Mouse (Mus musculus) lung, embryonic 16.5 days (tissue): ENCODE measurements around the gene St5. TPM values are rescaled to one million over a fixed set of nuclear protein-coding genes. Genes with fewer than 3 reads are reported as not detected.
A peak's percentile ranks its signal among the peaks of the same experiment; 100 is the strongest.

Experiments
- ATAC-seq: fragments of 200-750 bp; cut with Nextera tagmentation; 2 replicates; pipeline ENCODE4 v1.8.0; 2017; ENCODE audit warnings: low read depth, mild to moderate bottlenecking, moderate library complexity
- H3K27ac ChIP-seq: fragments of 300-500 bp; sonication (generic); 2 replicates; pipeline ENCODE4 v1.5.1; 2014; ENCODE audit warnings: mild to moderate bottlenecking, control low read depth, low read length
- H3K27me3 ChIP-seq: fragments of 300-500 bp; sonication (generic); 2 replicates; pipeline ENCODE4 v1.6.1; 2014; ENCODE audit warnings: low read depth, low read length, mixed read lengths; ENCODE audit not compliant: control insufficient read depth, insufficient read depth
- H3K36me3 ChIP-seq: fragments of 300-500 bp; sonication (generic); 2 replicates; pipeline ENCODE4 v1.6.1; 2014; ENCODE audit warnings: low read length; ENCODE audit not compliant: control insufficient read depth, insufficient read depth
- H3K4me1 ChIP-seq: fragments of 300-500 bp; sonication (generic); replicated peaks from 2 replicates; pipeline ENCODE4 v1.6.1; 2014; ENCODE audit warnings: low read length, mixed read lengths; ENCODE audit not compliant: control insufficient read depth, insufficient read depth
- H3K4me2 ChIP-seq: fragments of 300-500 bp; sonication (generic); 2 replicates; pipeline ENCODE4 v1.6.1; 2014; ENCODE audit warnings: low read depth, low read length, control low read depth
- H3K4me3 ChIP-seq: fragments of 300-500 bp; sonication (generic); 2 replicates; pipeline ENCODE4 v1.5.1; 2014; ENCODE audit warnings: mild to moderate bottlenecking, low read length, control low read depth
- H3K9ac ChIP-seq: fragments of 300-500 bp; sonication (generic); 2 replicates; pipeline ENCODE4 v1.6.1; 2014; ENCODE audit warnings: low read length, control low read depth
- H3K9me3 ChIP-seq: fragments of 300-500 bp; sonication (generic); 2 replicates; pipeline ENCODE4 v1.6.1; 2016; ENCODE audit warnings: low read length; ENCODE audit not compliant: control insufficient read depth
- WGBS: fragments of 180-500 bp; shearing (Covaris S2); extraction: QIAGEN DNeasy Blood & Tissue Kit; methylation state at CpG from one replicate; pipeline ENCODE4 v1.1.7; 2014; 5-methylcytosine and 5-hydroxymethylcytosine counted together
- polyA plus RNA-seq: library from polyadenylated mRNA; unstranded; fragments of >200 nt; fragmentation: Nextera tagmentation; extraction: Ambion mirVana; gene quantifications from 2 replicates; pipeline ENCODE4 v1.2.1, GENCODE M21; 2015

Gene St5
- polyA plus RNA-seq, 1 experiment from 2014 or later: 77.5 TPM

- no peaks in the 10 kb centered on the region for H3K36me3 ChIP-seq
- no peaks in the 10 kb centered on the region for H3K27me3 ChIP-seq
- ATAC-seq: no peak
- H3K4me2 ChIP-seq: no peak overlapping the region
- no peak overlapping the region for H3K9ac ChIP-seq
- WGBS: 80% methylated on average over 8 of the region's 8 CpGs
- H3K4me3 ChIP-seq: no peak overlapping the region
- peaks cover 8% of the 10 kb centered on the region for H3K4me1 ChIP-seq
- no peaks in the 10 kb centered on the region for H3K9me3 ChIP-seq
- H3K27ac ChIP-seq: no peak overlapping the region
Measured at GRCm38 (mm10) chr7:109636086-109636792, 67.2 kb downstream of the St5 start.

- no peaks in the 10 kb centered on the region for H3K36me3 ChIP-seq
- no peak overlapping the region for H3K4me3 ChIP-seq
- no peak overlapping the region for H3K27ac ChIP-seq
- 77% methylated on average over 15 of the region's 15 CpGs for WGBS
- peaks cover 26% of the 10 kb centered on the region for H3K4me1 ChIP-seq
- no peaks in the 10 kb centered on the region for H3K9me3 ChIP-seq
- no peak overlapping the region for H3K9ac ChIP-seq
- no peaks in the 10 kb centered on the region for H3K27me3 ChIP-seq
- H3K4me2 ChIP-seq: no peak overlapping the region
- ATAC-seq: no peak
Measured at GRCm38 (mm10) chr7:109633404-109634085, 69.9 kb downstream of the St5 start.

- ATAC-seq: no peak
- no peak overlapping the region for H3K4me3 ChIP-seq
- WGBS: 70% methylated on average over 6 of the region's 6 CpGs
- peaks cover 21% of the 10 kb centered on the region for H3K4me1 ChIP-seq
- no peak overlapping the region for H3K9ac ChIP-seq
- no peaks in the 10 kb centered on the region for H3K36me3 ChIP-seq
- no peak overlapping the region for H3K4me2 ChIP-seq
- no peak overlapping the region for H3K27ac ChIP-seq
- no peaks in the 10 kb centered on the region for H3K9me3 ChIP-seq
- no peaks in the 10 kb centered on the region for H3K27me3 ChIP-seq
Measured at GRCm38 (mm10) chr7:109631330-109631729, 72.1 kb downstream of the St5 start.

- WGBS: 46% methylated on average over 7 of the region's 7 CpGs
- Histone ChIP-seq H3K4me1 (peaks cover 21% of the 10 kb centered on the region), H3K4me2 (no peak overlapping the region), H3K36me3 (no peaks in the 10 kb centered on the region), H3K9ac (no peak overlapping the region), H3K27ac (peak overlapping the region; percentile 19; the same call in 1 of the 2 replicates), H3K9me3 (no peaks in the 10 kb centered on the region), H3K27me3 (no peaks in the 10 kb centered on the region), H3K4me3 (no peak overlapping the region)
- 0 out of 2 replicates have a peak, but pooled peaks have one; percentile 32 for ATAC-seq
Measured at GRCm38 (mm10) chr7:109629871-109630778, 73.3 kb downstream of the St5 start.

GRCm38 (mm10) chr7:109628935-109629609 lies 74.3 kb downstream of the St5 start:
- WGBS: 20% methylated on average over 9 of the region's 9 CpGs
- H3K9me3 ChIP-seq: no peaks in the 10 kb centered on the region
- H3K36me3 ChIP-seq: no peaks in the 10 kb centered on the region
- no peak overlapping the region for H3K4me3 ChIP-seq
- ATAC-seq: peak; percentile 67
- peaks cover 21% of the 10 kb centered on the region for H3K4me1 ChIP-seq
- no peaks in the 10 kb centered on the region for H3K27me3 ChIP-seq
- peak overlapping the region; percentile 64 for H3K27ac ChIP-seq
- no peak overlapping the region for H3K4me2 ChIP-seq
- H3K9ac ChIP-seq: no peak overlapping the region

- WGBS: 77% methylated on average over 2 of the region's 2 CpGs
- H3K9me3 ChIP-seq: no peaks in the 10 kb centered on the region
- no peak overlapping the region for H3K4me3 ChIP-seq
- H3K36me3 ChIP-seq: no peaks in the 10 kb centered on the region
- H3K4me2 ChIP-seq: no peak overlapping the region
- H3K27ac ChIP-seq: no peak overlapping the region
- no peak overlapping the region for H3K9ac ChIP-seq
- ATAC-seq: no peak
- peaks cover 19% of the 10 kb centered on the region for H3K4me1 ChIP-seq
- no peaks in the 10 kb centered on the region for H3K27me3 ChIP-seq
Measured at GRCm38 (mm10) chr7:109627851-109628250, 75.6 kb downstream of the St5 start.

- WGBS: 53% methylated on average over 9 of the region's 9 CpGs
- Histone ChIP-seq H3K9ac (no peak overlapping the region), H3K27ac (peak overlapping the region; percentile 5; the same call in 1 of the 2 replicates), H3K4me2 (no peak overlapping the region), H3K4me1 (peaks cover 35% of the 10 kb centered on the region), H3K4me3 (no peak overlapping the region), H3K36me3 (no peaks in the 10 kb centered on the region), H3K9me3 (no peaks in the 10 kb centered on the region), H3K27me3 (no peaks in the 10 kb centered on the region)
- ATAC-seq: no peak
Measured at GRCm38 (mm10) chr7:109622234-109622838, 81.1 kb downstream of the St5 start.

GRCm38 (mm10) chr7:109620967-109621366 lies 82.4 kb downstream of the St5 start:
- Histone ChIP-seq H3K4me1 (peaks cover 48% of the 10 kb centered on the region), H3K27me3 (no peaks in the 10 kb centered on the region), H3K4me2 (no peak overlapping the region), H3K9ac (no peak overlapping the region), H3K27ac (peak overlapping the region; percentile 68), H3K36me3 (no peaks in the 10 kb centered on the region), H3K9me3 (no peaks in the 10 kb centered on the region), H3K4me3 (no peak overlapping the region)
- 16% methylated on average over 2 of the region's 2 CpGs for WGBS
- no peak for ATAC-seq
